Mouse (Mus musculus) Patski (cell line): ENCODE results near the gene Ehd3. TPM values are rescaled to one million over a fixed set of nuclear protein-coding genes. Genes with fewer than 3 reads are reported as not detected.

Source experiments
- ATAC-seq: fragments of 100-300 bp; one replicate; pipeline ENCODE4 v1.8.0; 2021
- CTCF ChIA-PET: fragments of 350-600 bp; sonication (Branson Sonifier 250); formaldehyde crosslinking; loops from one replicate; lab custom pipeline; 2022; ENCODE audit warnings: inconsistent platforms; lab: Charles Lee
- POLR2A ChIA-PET: fragments of 350-600 bp; sonication (Branson Sonifier 250); formaldehyde crosslinking; loops from one replicate; lab custom pipeline; 2022; ENCODE audit warnings: antibody characterized with exemption, inconsistent platforms; lab: Charles Lee
- DNase-seq: peaks from one replicate; pipeline ENCODE4 v3.0.0-alpha.2; 2011; ENCODE audit warnings: low read depth, low spot score
- H3K27me3 ChIP-seq: fragments of 371-371 bp; one replicate; pipeline ENCODE4 v1.5.1; 2021
- CTCF ChIP-seq: fragments of 100-300 bp; IDR thresholded peaks from one replicate; pipeline ENCODE4 v1.5.1; 2021
- in situ Hi-C: fragments of 300-500 bp; cut with MboI; formaldehyde crosslinking; loops from 3 replicates; pipeline ENCODE4 v1.11.1; 2018; ENCODE audit warnings: low pct_unique_long_range_greater_than_20kb, mixed read lengths
- polyA plus RNA-seq: library from polyadenylated mRNA; unstranded; gene quantifications from one replicate; pipeline ENCODE4 v1.2.3, GENCODE M21; 2021

Ehd3 gene
- polyA plus RNA-seq, 1 experiment from 2014 or later = 2.8 TPM

DNA sequence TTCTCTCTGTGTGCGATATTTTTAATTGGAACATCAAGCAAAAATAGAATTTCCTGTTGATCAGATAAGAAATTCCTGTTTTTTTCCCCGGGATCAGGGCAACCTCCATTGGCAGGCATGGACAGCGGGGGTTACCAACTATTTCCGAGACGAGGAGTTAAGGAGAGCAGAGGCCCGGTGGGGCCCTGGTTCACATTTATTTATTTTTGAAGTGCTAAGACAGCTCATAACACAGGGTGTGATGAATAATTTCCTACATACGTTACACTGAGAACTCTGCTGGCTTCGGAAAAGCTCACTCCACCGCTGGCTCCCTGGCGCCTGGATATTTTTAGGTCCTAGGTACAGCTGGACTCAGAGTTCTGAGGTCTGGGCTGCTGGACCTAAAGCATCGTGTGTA lies 49.1 kb downstream of the Ehd3 start:
- ATAC-seq = no peak
- H3K27me3 ChIP-seq = no peaks in the 10 kb centered on the region
- CTCF ChIA-PET = no interaction called here
- POLR2A ChIA-PET = interaction anchor here (0.6 kb wide), 1 partner anchor 868 kb away, joined by 6 read pairs; no protein-coding TSS in a partner anchor
- DNase-seq = no peak
- no peak for TF ChIP-seq CTCF
- in situ Hi-C loops = no loop called here

DNA sequence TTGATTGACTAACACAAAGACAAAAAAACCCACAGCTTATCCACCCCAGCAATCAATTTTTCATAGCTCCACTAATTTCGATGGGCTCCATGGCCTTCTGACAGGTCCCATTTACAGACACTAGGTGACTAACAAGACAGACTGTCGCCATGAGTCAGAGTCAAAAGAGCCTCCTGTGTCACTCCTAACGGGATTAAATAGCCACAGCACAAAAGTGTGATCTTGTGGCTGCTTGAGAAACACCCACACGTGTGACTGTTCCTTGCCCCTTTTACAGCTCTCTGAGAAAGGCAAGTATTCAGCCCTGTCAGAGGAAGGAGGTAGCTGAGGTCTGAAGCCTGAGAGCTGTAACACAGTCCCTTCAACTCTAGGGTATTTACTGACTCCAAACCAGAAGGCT lies 49.8 kb downstream of the Ehd3 start:
- TF ChIP-seq CTCF = no peak
- ATAC-seq (no peak), DNase-seq (no peak)
- ChIA-PET CTCF (no interaction called here), POLR2A (no interaction called here)
- in situ Hi-C loops = no loop called here
- H3K27me3 ChIP-seq = no peaks in the 10 kb centered on the region

DNA sequence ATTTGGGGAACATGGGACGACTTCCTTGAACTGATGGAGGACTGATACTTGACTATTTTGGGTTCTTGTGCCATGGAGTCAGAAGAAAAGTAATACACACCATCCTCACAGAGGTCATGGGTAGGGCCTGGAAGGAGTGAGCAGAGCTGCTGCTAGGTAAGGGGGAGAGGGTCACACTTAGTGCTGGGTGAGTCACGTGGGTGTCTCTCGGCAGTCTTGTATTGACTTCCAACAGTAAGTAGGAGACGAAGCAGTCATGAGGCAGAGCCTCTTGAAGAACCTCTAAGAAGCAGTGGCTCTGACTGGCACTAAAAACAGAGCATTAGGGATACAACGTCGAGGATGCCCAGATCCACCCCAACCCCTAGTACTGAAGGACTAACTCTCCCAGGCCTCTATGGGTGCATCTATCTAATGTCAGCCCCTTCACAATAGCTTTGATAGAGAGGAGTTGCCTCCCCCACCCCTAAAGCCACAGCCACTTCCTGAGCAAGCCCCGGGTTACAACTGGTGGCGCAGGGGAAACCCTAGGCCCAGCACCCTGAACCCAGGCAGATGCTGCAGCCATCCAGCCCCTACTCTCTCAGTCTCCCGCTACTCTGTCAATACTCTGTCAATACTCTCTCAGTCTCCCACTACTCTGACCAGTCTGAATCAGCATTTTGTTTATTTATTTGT lies 65.2 kb downstream of the Ehd3 start:
- ChIA-PET CTCF (no interaction called here), POLR2A (no interaction called here)
- H3K27me3 ChIP-seq = peaks cover 14% of the 10 kb centered on the region
- DNase-seq (no peak), ATAC-seq (no peak)
- TF ChIP-seq CTCF = no peak
- in situ Hi-C loops = no loop called here

DNA sequence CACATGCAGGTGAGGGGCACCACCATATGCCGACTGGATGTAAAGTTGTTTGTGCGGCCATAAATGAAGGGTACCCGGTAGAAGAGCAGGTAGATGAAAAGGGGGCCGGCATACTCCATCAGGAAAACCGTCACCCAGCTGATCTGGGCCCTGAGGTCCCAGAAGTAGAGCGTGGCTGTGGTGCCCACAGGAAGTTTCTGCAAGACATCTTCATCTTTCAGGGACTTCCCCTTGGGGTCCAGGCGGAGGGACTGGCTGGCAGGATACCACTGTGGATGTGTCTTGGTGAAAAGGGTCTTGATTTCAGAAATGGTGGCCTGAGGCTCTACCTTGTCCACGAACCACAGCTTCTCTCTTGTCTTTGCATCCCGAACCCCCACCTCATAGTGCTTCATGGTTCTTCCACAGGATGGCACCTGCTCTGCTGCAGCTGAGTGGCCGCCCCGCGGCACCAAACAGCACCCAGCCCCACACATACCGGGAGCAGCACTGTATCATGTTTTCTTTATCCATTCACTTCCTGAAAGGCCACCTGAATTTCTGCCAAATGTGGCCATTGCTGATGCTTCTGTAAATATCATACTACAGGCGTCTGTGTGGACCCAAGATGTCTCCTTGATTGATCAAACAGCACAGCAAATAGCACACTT lies 67.1 kb downstream of the Ehd3 start:
- POLR2A ChIA-PET = no interaction called here
- peaks cover 13% of the 10 kb centered on the region for H3K27me3 ChIP-seq
- in situ Hi-C loops = no loop called here
- DNase-seq = no peak
- no peak for TF ChIP-seq CTCF
- CTCF ChIA-PET = interaction anchor here (1.0 to 1.5 kb wide), 2 partner anchors 11 to 12 kb away, joined by 3 read pairs; no protein-coding TSS in a partner anchor
- no peak for ATAC-seq

DNA sequence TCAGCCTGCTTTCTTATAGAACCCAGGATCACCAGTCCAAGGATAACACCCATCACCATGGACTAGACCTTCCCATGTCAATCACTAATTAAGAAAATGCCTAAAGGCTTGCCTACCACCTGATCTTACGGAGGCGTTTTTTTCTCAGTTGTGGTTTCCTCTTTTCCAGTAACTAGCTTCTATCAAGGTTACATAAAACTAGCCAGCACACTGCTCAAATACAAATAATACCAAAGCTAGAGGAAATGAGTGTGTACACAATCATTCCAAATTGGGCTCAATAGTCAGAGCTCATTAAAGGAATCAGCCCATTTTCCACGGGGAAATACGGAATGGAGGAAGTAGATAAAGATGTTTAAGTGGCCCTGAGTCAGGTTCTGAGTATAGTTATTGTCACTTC lies 71.3 kb downstream of the Ehd3 start:
- in situ Hi-C loops = loop anchor here (25.0 kb wide), 1 partner anchor 1013 kb away; no protein-coding TSS in a partner anchor
- CTCF ChIA-PET = no interaction called here

DNA sequence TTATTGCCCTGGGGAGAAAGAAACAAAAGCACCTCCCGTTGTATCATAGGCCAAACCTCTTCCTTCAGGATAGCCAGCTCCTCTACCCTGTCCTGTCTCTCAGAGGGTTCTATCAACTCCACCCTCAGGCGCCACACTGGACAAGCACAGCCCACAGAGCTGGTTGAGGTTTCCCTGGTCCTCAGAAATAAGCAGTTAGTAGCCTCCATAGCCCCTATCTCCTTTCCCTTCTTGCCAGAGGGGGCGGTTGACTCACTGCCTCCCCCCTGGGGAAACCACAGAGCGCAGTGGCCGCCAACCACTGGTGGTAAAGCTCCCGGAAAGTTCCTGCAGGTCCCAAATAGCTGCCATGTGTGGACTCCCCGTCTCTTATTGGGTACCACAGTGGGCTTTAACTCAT lies 71.7 kb downstream of the Ehd3 start:
- DNase-seq = no peak

More for the DNA sequence above, 71.3 kb downstream of the Ehd3 start:
- ATAC-seq (no peak), DNase-seq (no peak)
- POLR2A ChIA-PET = no interaction called here
- no peak for TF ChIP-seq CTCF
- peaks cover 4% of the 10 kb centered on the region for H3K27me3 ChIP-seq

DNA sequence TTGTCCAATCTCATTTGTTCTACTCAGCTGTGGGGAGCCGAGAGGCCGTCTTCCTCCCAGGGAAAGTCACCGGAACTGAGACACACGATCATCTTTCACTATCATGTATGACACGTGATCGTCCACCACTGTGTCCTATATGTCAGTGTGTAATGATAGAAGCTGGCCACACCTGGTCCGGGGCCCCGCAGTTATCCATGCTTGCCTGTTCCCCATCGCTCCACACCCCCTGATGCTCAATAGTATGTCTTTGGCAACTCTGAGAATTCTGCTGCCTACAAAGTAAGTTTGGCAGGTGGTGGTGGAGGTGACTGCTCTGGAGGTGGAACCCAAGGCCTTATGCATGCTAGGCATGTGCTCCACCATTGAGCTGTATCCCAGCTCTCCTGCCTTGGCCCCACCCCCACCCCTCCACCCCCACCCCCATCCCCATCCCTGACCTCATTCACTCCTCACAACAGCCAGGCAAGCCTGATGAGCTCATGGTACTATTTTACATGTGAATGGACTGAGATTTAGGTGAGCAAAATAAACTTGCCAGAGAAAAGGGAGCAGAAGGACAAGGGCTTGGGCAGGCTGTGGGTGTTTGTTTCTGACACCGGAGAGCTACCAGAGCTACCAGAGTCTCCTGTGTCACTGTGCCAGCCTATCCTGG lies 75.5 kb downstream of the Ehd3 start:
- ChIA-PET CTCF (interaction anchor here (1.4 to 1.8 kb wide), 3 partner anchors 17 to 577 kb away, joined by 3 to 4 read pairs (median 3); no protein-coding TSS in a partner anchor), POLR2A (no interaction called here)
- DNase-seq = no peak
- H3K27me3 ChIP-seq = no peaks in the 10 kb centered on the region
- TF ChIP-seq CTCF = no peak
- ATAC-seq = no peak
- in situ Hi-C loops = loop anchor here (25.0 kb wide), 1 partner anchor 1017 kb away; no protein-coding TSS in a partner anchor

More for the DNA sequence above, 71.7 kb downstream of the Ehd3 start:
- in situ Hi-C loops = loop anchor here (25.0 kb wide), 1 partner anchor 1013 kb away; no protein-coding TSS in a partner anchor
- POLR2A ChIA-PET = no interaction called here
- no peak for ATAC-seq
- TF ChIP-seq CTCF = no peak
- H3K27me3 ChIP-seq = peaks cover 4% of the 10 kb centered on the region
- CTCF ChIA-PET = no interaction called here

DNA sequence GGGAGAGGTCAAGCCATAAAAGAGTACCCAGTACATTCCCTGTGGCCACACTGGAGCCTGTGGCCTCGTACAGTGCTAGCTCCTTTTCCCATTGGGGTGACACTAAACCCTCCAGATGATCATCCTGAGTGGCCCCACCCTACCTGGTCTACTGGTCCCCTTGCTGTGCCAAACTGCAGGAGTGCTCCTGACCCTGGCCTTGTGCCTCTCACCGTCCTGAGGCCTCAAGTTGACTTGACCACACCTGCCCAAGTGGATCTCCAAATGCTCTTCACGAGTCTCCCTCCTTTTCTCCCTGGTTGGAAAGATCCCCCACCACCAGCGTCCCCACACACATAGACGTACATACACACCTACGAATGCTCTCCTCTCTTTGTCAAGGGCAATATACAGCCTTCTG lies 76.4 kb downstream of the Ehd3 start:
- TF ChIP-seq CTCF = no peak
- ATAC-seq (no peak), DNase-seq (no peak)
- no peaks in the 10 kb centered on the region for H3K27me3 ChIP-seq
- ChIA-PET POLR2A (no interaction called here), CTCF (interaction anchor here (1.4 kb wide), 1 partner anchor 575 kb away, joined by 3 read pairs; no protein-coding TSS in a partner anchor)
- in situ Hi-C loops = loop anchor here (5.0 to 25.0 kb wide), 4 partner anchors 73 to 1018 kb away; no protein-coding TSS in a partner anchor

DNA sequence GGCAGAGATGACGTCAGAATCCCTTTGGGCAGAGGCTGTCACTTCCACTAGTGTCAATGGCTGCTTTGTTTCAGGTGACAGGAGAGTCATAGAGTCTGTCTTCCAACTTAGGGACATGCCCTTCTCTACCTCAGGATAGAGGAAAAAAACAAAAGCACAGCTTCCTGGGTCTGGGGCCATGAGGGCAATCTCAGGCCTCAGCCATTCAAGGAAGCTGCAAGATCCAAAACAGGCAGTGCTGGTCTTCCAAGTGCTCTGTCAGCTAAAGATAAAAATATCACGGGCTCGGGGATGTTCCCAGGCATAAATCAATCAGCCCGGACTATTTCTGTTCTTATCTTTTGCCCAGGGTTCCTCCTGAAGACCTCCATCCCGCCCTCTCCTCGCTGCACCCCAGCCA lies 77.4 kb downstream of the Ehd3 start:
- H3K27me3 ChIP-seq = no peaks in the 10 kb centered on the region
- no peak for TF ChIP-seq CTCF
- in situ Hi-C loops = loop anchor here (5.0 to 25.0 kb wide), 4 partner anchors 74 to 1019 kb away; no protein-coding TSS in a partner anchor
- ChIA-PET POLR2A (no interaction called here), CTCF (interaction anchor here (1.2 to 2.2 kb wide), 3 partner anchors 12 to 576 kb away, joined by 3 to 10 read pairs (median 4); no protein-coding TSS in a partner anchor)
- no peak for ATAC-seq
- no peak for DNase-seq

Other genes with a start within 250 kb of the Ehd3 start
- 18.7 TPM for gene Galnt14, start 93.7 kb upstream of the Ehd3 start, polyA plus RNA-seq
- gene Xdh, start 146.1 kb downstream of the Ehd3 start, polyA plus RNA-seq = 5.0 TPM
- not detected for gene Srd5a2, start 243.8 kb downstream of the Ehd3 start, polyA plus RNA-seq